Mouse (Mus musculus) midbrain, embryonic 13.5 days (tissue): ENCODE measurements at regions not wholly inside any gene's neighbourhood (a gene's known extent, or its start where the extent isn't known, plus 50 kb on each side); places are given as distances from the start of the nearest gene placed in this dataset.

Source experiments
- ATAC-seq: fragments of 200-750 bp; cut with Nextera tagmentation; 2 replicates; pipeline ENCODE4 v1.8.0; 2017; ENCODE audit warnings: mild to moderate bottlenecking, moderate TSS enrichment, moderate library complexity
- H3K27ac ChIP-seq: fragments of 300-500 bp; sonication (generic); 2 replicates; pipeline ENCODE4 v1.5.1; 2015; ENCODE audit warnings: inconsistent platforms, mild to moderate bottlenecking, moderate library complexity
- H3K27me3 ChIP-seq: fragments of 300-500 bp; sonication (generic); 2 replicates; pipeline ENCODE4 v1.6.1; 2015; ENCODE audit warnings: mild to moderate bottlenecking, inconsistent platforms
- H3K36me3 ChIP-seq: fragments of 300-500 bp; sonication (generic); 2 replicates; pipeline ENCODE4 v1.6.1; 2015; ENCODE audit warnings: mild to moderate bottlenecking, inconsistent platforms
- H3K4me1 ChIP-seq: fragments of 300-500 bp; sonication (generic); replicated peaks from 2 replicates; pipeline ENCODE4 v1.6.1; 2015; ENCODE audit warnings: inconsistent platforms
- H3K4me2 ChIP-seq: fragments of 300-500 bp; sonication (generic); replicated peaks from 2 replicates; pipeline ENCODE4 v1.6.1; 2015; ENCODE audit warnings: moderate library complexity, mild to moderate bottlenecking, inconsistent platforms
- H3K4me3 ChIP-seq: fragments of 300-500 bp; sonication (generic); replicated peaks from 2 replicates; pipeline ENCODE4 v1.5.1; 2015; ENCODE audit warnings: mild to moderate bottlenecking, inconsistent platforms
- H3K9ac ChIP-seq: fragments of 300-500 bp; sonication (generic); replicated peaks from 2 replicates; pipeline ENCODE4 v1.6.1; 2015; ENCODE audit warnings: mild to moderate bottlenecking, inconsistent platforms
- H3K9me3 ChIP-seq: fragments of 300-500 bp; sonication (generic); 2 replicates; pipeline ENCODE4 v1.6.1; 2016; ENCODE audit warnings: mild to moderate bottlenecking, inconsistent platforms
- WGBS: fragments of 180-500 bp; shearing (Covaris S2); methylation state at CpG from one replicate; pipeline ENCODE4 v1.1.7; 2015; 5-methylcytosine and 5-hydroxymethylcytosine counted together

GRCm38 (mm10) chr16:22750725-22751287 lies 60.6 kb downstream of the Crygs start:
- Histone ChIP-seq H3K4me2 (no peak overlapping the region), H3K9me3 (no peaks in the 10 kb centered on the region), H3K4me3 (no peak overlapping the region), H3K27ac (no peak overlapping the region), H3K4me1 (no peaks in the 10 kb centered on the region), H3K27me3 (no peaks in the 10 kb centered on the region), H3K36me3 (no peaks in the 10 kb centered on the region), H3K9ac (no peak overlapping the region)
- 89% methylated on average over 5 of the region's 5 CpGs for WGBS
- no peak for ATAC-seq

- H3K4me3 ChIP-seq, result no peak overlapping the region
- no peak overlapping the region for H3K9ac ChIP-seq
- H3K27ac ChIP-seq, result no peak overlapping the region
- 87% methylated on average over 7 of the region's 7 CpGs for WGBS
- ATAC-seq, result no peak
- no peak overlapping the region for H3K4me2 ChIP-seq
- no peaks in the 10 kb centered on the region for H3K36me3 ChIP-seq
- H3K27me3 ChIP-seq, result no peaks in the 10 kb centered on the region
- no peaks in the 10 kb centered on the region for H3K9me3 ChIP-seq
- H3K4me1 ChIP-seq, result no peaks in the 10 kb centered on the region
Observed at GRCm38 (mm10) chr16:22744121-22744855, 67.1 kb downstream of the Crygs start.

- Histone ChIP-seq H3K27me3 (no peaks in the 10 kb centered on the region), H3K27ac (no peak overlapping the region), H3K4me3 (no peak overlapping the region), H3K9me3 (no peaks in the 10 kb centered on the region), H3K9ac (no peak overlapping the region), H3K36me3 (no peaks in the 10 kb centered on the region), H3K4me1 (no peaks in the 10 kb centered on the region), H3K4me2 (no peak overlapping the region)
- no peak for ATAC-seq
- 93% methylated on average over 1 of the region's 1 CpGs for WGBS
Observed at GRCm38 (mm10) chr16:22743461-22743860, 67.9 kb downstream of the Crygs start.

- Histone ChIP-seq H3K9me3 (no peaks in the 10 kb centered on the region), H3K4me2 (no peak overlapping the region), H3K9ac (no peak overlapping the region), H3K27ac (no peak overlapping the region), H3K4me1 (no peaks in the 10 kb centered on the region), H3K36me3 (no peaks in the 10 kb centered on the region), H3K27me3 (no peaks in the 10 kb centered on the region), H3K4me3 (no peak overlapping the region)
- 80% methylated on average over 4 of the region's 4 CpGs for WGBS
- ATAC-seq, result no peak
Observed at GRCm38 (mm10) chr16:22741496-22741895, 69.9 kb downstream of the Crygs start.

- no peak overlapping the region for H3K27ac ChIP-seq
- no peaks in the 10 kb centered on the region for H3K36me3 ChIP-seq
- H3K9me3 ChIP-seq, result no peaks in the 10 kb centered on the region
- ATAC-seq, result peak; percentile 79
- H3K4me3 ChIP-seq, result no peak overlapping the region
- peak overlapping the region; percentile 10; the same call in 1 of the 2 replicates for H3K4me2 ChIP-seq
- 28% methylated on average over 10 of the region's 10 CpGs for WGBS
- H3K9ac ChIP-seq, result no peak overlapping the region
- peaks cover 14% of the 10 kb centered on the region for H3K4me1 ChIP-seq
- 0 out of 2 replicates have a peak, but pooled peaks cover 3% of the 10 kb centered on the region for H3K27me3 ChIP-seq
Observed at GRCm38 (mm10) chr16:22734529-22735022, 76.8 kb downstream of the Crygs start.

GRCm38 (mm10) chr16:22733772-22734528 lies 76.9 kb upstream of the Dgkg start:
- WGBS, result 16% methylated on average over 11 of the region's 11 CpGs
- Histone ChIP-seq H3K4me1 (peaks cover 14% of the 10 kb centered on the region), H3K27ac (no peak overlapping the region), H3K9ac (no peak overlapping the region), H3K27me3 (0 out of 2 replicates have a peak, but pooled peaks cover 3% of the 10 kb centered on the region), H3K9me3 (no peaks in the 10 kb centered on the region), H3K4me3 (no peak overlapping the region), H3K36me3 (no peaks in the 10 kb centered on the region), H3K4me2 (no peak overlapping the region)
- ATAC-seq, result peak; percentile 66

GRCm38 (mm10) chr16:22729096-22729495 lies 72.1 kb upstream of the Dgkg start:
- 81% methylated on average over 3 of the region's 3 CpGs for WGBS

GRCm38 (mm10) chr16:22725261-22725660 lies 68.2 kb upstream of the Dgkg start:
- Histone ChIP-seq H3K4me2 (no peak overlapping the region), H3K9me3 (no peaks in the 10 kb centered on the region), H3K27ac (no peak overlapping the region), H3K27me3 (no peaks in the 10 kb centered on the region), H3K9ac (no peak overlapping the region), H3K4me3 (no peak overlapping the region), H3K4me1 (no peaks in the 10 kb centered on the region), H3K36me3 (no peaks in the 10 kb centered on the region)
- WGBS, result 95% methylated on average over 3 of the region's 3 CpGs
- ATAC-seq, result no peak

More at GRCm38 (mm10) chr16:22729096-22729495, 72.1 kb upstream of the Dgkg start:
- peaks cover 6% of the 10 kb centered on the region; the same call in 1 of the 2 replicates for H3K4me1 ChIP-seq
- H3K4me2 ChIP-seq, result no peak overlapping the region
- no peak for ATAC-seq
- H3K36me3 ChIP-seq, result no peaks in the 10 kb centered on the region
- no peaks in the 10 kb centered on the region for H3K27me3 ChIP-seq
- no peak overlapping the region for H3K9ac ChIP-seq
- no peak overlapping the region for H3K27ac ChIP-seq
- no peaks in the 10 kb centered on the region for H3K9me3 ChIP-seq
- H3K4me3 ChIP-seq, result no peak overlapping the region

GRCm38 (mm10) chr16:22723333-22723732 lies 66.3 kb upstream of the Dgkg start:
- H3K4me2 ChIP-seq, result no peak overlapping the region
- no peaks in the 10 kb centered on the region for H3K27me3 ChIP-seq
- no peaks in the 10 kb centered on the region for H3K9me3 ChIP-seq
- ATAC-seq, result no peak
- H3K4me1 ChIP-seq, result no peaks in the 10 kb centered on the region
- no peak overlapping the region for H3K27ac ChIP-seq
- H3K4me3 ChIP-seq, result no peak overlapping the region
- H3K9ac ChIP-seq, result no peak overlapping the region
- 87% methylated on average over 4 of the region's 4 CpGs for WGBS
- H3K36me3 ChIP-seq, result no peaks in the 10 kb centered on the region

GRCm38 (mm10) chr16:22719791-22720190 lies 62.8 kb upstream of the Dgkg start:
- Histone ChIP-seq H3K36me3 (no peaks in the 10 kb centered on the region), H3K9me3 (no peaks in the 10 kb centered on the region), H3K4me2 (no peak overlapping the region), H3K4me3 (no peak overlapping the region), H3K9ac (no peak overlapping the region), H3K27me3 (no peaks in the 10 kb centered on the region), H3K27ac (no peak overlapping the region), H3K4me1 (no peaks in the 10 kb centered on the region)
- ATAC-seq, result no peak
- WGBS, result 70% methylated on average over 4 of the region's 4 CpGs

GRCm38 (mm10) chr16:22719304-22719703 lies 62.3 kb upstream of the Dgkg start:
- Histone ChIP-seq H3K4me2 (no peak overlapping the region), H3K9ac (no peak overlapping the region), H3K27me3 (no peaks in the 10 kb centered on the region), H3K4me3 (no peak overlapping the region), H3K27ac (no peak overlapping the region), H3K36me3 (no peaks in the 10 kb centered on the region), H3K9me3 (no peaks in the 10 kb centered on the region), H3K4me1 (no peaks in the 10 kb centered on the region)
- no peak for ATAC-seq
- WGBS, result 61% methylated on average over 7 of the region's 7 CpGs

GRCm38 (mm10) chr16:22717462-22717861 lies 60.4 kb upstream of the Dgkg start:
- H3K4me3 ChIP-seq, result no peak overlapping the region
- 63% methylated on average over 2 of the region's 2 CpGs for WGBS
- no peaks in the 10 kb centered on the region for H3K27me3 ChIP-seq
- H3K9ac ChIP-seq, result no peak overlapping the region
- no peaks in the 10 kb centered on the region for H3K9me3 ChIP-seq
- no peak overlapping the region for H3K4me2 ChIP-seq
- no peaks in the 10 kb centered on the region for H3K36me3 ChIP-seq
- H3K27ac ChIP-seq, result no peak overlapping the region
- no peaks in the 10 kb centered on the region for H3K4me1 ChIP-seq
- no peak for ATAC-seq
